Comparison of ENCODE assay signal across 22 mouse cellular contexts in the genomic region with DNA sequence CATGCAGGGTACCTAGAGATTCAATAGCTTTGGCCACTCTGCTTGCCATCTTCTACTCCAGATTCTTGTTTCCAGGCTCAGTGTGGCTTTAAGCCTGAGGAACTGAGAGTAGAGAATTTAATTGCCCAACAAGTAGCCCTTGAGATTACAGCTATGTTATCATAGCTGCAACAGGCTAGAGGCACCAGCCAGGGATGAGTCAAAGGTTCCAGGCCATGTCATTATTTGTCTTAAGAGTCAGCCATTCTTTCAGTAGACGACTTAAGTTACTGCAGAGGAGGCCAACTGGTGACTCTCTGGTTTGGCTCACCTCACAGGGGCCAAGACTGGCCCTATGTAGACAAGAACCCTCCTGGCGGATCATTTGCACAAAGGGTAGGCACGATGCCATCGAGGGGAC. TPM values are rescaled to one million over a fixed set of nuclear protein-coding genes. Genes with fewer than 3 reads are reported as not detected.
DNase-seq lines count a peak whose midpoint lies in the region; ATAC-seq and TF ChIP-seq lines count a peak whose summit lies in the region.
"Had no signal": no experiment of that assay in that cellular context is flagged by ENCODE, and none has a peak within 500 bp of the region (broad histone marks: within the 10 kb centered on the region; RNA-seq: fewer than 3 reads in every experiment).

No protein-coding gene starts in this region.

- H3K9me3 ChIP-seq in stomach, postnatal 0 days (ENCODE audit: control insufficient read depth, low read length): no peaks in the 10 kb centered on the region
- H3K9me3 ChIP-seq: embryonic facial prominence, embryonic 15.5 days; forebrain, embryonic 15.5 days; limb, embryonic 13.5 days; liver, embryonic 15.5 days; midbrain, embryonic 12.5 days had no signal

- WGBS in stomach, postnatal 0 days: 76% methylated on average over 4 of the region's 4 CpGs

- ATAC-seq in stomach, postnatal 0 days (ENCODE audit: low FRiP score, low TSS enrichment): peak; percentile 38; the same call in 1 of the 2 replicates
- ATAC-seq in inflammation-experienced regulatory T-cells, adult 6 months: no peak
- ATAC-seq: forebrain, embryonic 15.5 days had no signal

- H3K27ac ChIP-seq in stomach, postnatal 0 days (replicated peaks): no peak overlapping the region; the same call in 1 of the 2 replicates
- H3K27ac ChIP-seq: embryonic facial prominence, embryonic 15.5 days; forebrain, embryonic 15.5 days; hindbrain, embryonic 14.5 days; layer of hippocampus, adult 2 months; limb, embryonic 13.5 days; liver, embryonic 15.5 days; midbrain, embryonic 12.5 days had no signal

- no peak for TF ChIP-seq CTCF in stomach, postnatal 0 days (IDR thresholded peaks at IDR 0.05; ENCODE audit: low read depth)

- H3K27me3 ChIP-seq in stomach, postnatal 0 days (ENCODE audit: control insufficient read depth, insufficient read depth, low read length): no peaks in the 10 kb centered on the region
- H3K27me3 ChIP-seq: embryonic facial prominence, embryonic 15.5 days; forebrain, embryonic 15.5 days; limb, embryonic 13.5 days; liver, embryonic 15.5 days; midbrain, embryonic 12.5 days had no signal

- no peak for TF ChIP-seq EP300 in stomach, postnatal 0 days (optimal IDR thresholded peaks at IDR 0.05)

- no peak overlapping the region for H3K9ac ChIP-seq in stomach, postnatal 0 days (ENCODE audit: low read length)
- H3K9ac ChIP-seq: embryonic facial prominence, embryonic 15.5 days; forebrain, embryonic 15.5 days; hindbrain, embryonic 14.5 days; limb, embryonic 13.5 days; liver, embryonic 15.5 days; midbrain, embryonic 12.5 days had no signal

- peaks cover 2% of the 10 kb centered on the region; the same call in 1 of the 2 replicates for H3K4me1 ChIP-seq in stomach, postnatal 0 days (replicated peaks; ENCODE audit: control insufficient read depth, insufficient read depth)
- H3K4me1 ChIP-seq: embryonic facial prominence, embryonic 15.5 days; forebrain, embryonic 15.5 days had no signal

- no peak overlapping the region for H3K4me3 ChIP-seq in stomach, postnatal 0 days (ENCODE audit: low read depth, low read length)
- H3K4me3 ChIP-seq: embryonic facial prominence, embryonic 15.5 days; forebrain, embryonic 15.5 days; layer of hippocampus, adult 2 months; limb, embryonic 13.5 days; liver, embryonic 15.5 days; midbrain, embryonic 12.5 days had no signal

- DNase-seq in adrenal gland, postnatal 36 days: peak; percentile 35 to 37
- no peak for DNase-seq in adrenal gland, postnatal 4 days (ENCODE audit: low spot score in 2 of 2)
- DNase-seq in testis, postnatal 10 days (ENCODE audit: low spot score): peak; percentile 38
- no peak for DNase-seq in testis, postnatal 14 days (ENCODE audit: low spot score)
- DNase-seq in fat pad, adult 2 months (ENCODE audit: extremely low read depth, low read depth, low spot score): peak; percentile 43
- no peak for DNase-seq in stomach, postnatal 0 days (ENCODE audit: low spot score)
- no peak for DNase-seq in layer of hippocampus, adult 9-10 months (ENCODE audit: low spot score)
- DNase-seq: cerebellum, adult 9-10 months; heart, postnatal 14 days; kidney, adult 18-20 months; kidney, postnatal 10 days; lung, postnatal 14 days; right cerebral cortex, postnatal 25 days had no signal

- H3K4me2 ChIP-seq in stomach, postnatal 0 days (replicated peaks; ENCODE audit: low read depth): no peak overlapping the region
- H3K4me2 ChIP-seq: embryonic facial prominence, embryonic 15.5 days; forebrain, embryonic 15.5 days; heart, embryonic 11.5 days; hindbrain, embryonic 14.5 days; limb, embryonic 13.5 days; liver, embryonic 15.5 days; midbrain, embryonic 12.5 days had no signal

- peaks cover 9% of the 10 kb centered on the region for H3K36me3 ChIP-seq in stomach, postnatal 0 days (ENCODE audit: control insufficient read depth, insufficient read depth, low read length)

RNA-seq across cellular contexts. Expression of gene Rab11a, which starts 41.2 kb away (rescaled TPM):
- total RNA-seq in adrenal gland, postnatal 36 days (2021): 100 to 1,000 TPM; 266 to 324 TPM
- 100 to 1,000 TPM; 304 to 332 TPM for total RNA-seq in adrenal gland, postnatal 4 days (2021)
- polyA plus RNA-seq in stomach, postnatal 0 days (2015; fragmentation: Nextera tagmentation; extraction: Ambion mirVana): 1,191 and 1,262 TPM in 2 replicates
- polyA plus RNA-seq in inflammation-experienced regulatory T-cells, adult 6 months (2017; shearing (Covaris generic)): 100 to 1,000 TPM; 214 to 310 (median 217) TPM

Comparison
In these comparisons a context has a peak if more than half of its experiments do, and no peak if none do; other contexts are left out.
1. DNase-seq: peak in adrenal gland, postnatal 36 days (2 of 2), testis, postnatal 10 days (single experiment) and fat pad, adult 2 months (single experiment); none in adrenal gland, postnatal 4 days (0 of 2), testis, postnatal 14 days (single experiment), stomach, postnatal 0 days (single experiment) and layer of hippocampus, adult 9-10 months (single experiment).